Mouse (Mus musculus) T-helper 1 cell (primary cell): ENCODE data around the gene Ddx47.

ENCODE experiments used
- in situ Hi-C: fragments of 300-600 bp; cut with MboI, MseI; formaldehyde crosslinking; loops from one replicate; pipeline ENCODE4 v1.15.1; 2025; ENCODE audit warnings: high pct_unique_total_duplicates

Ddx47 gene

GRCm38 (mm10) chr6:135011048-135011733 is at the start of gene Ddx47:
Ddx47 (plus strand) TSS chr6:135011612.
- in situ Hi-C loops, result no loop called here

- in situ Hi-C loops, result no loop called here
Observed at GRCm38 (mm10) chr6:134961858-134962517, 49.4 kb upstream of the Ddx47 start.

- in situ Hi-C loops, result no loop called here
Observed at GRCm38 (mm10) chr6:134962518-134962893, 48.9 kb upstream of the Ddx47 start.

GRCm38 (mm10) chr6:134963910-134964309 is 47.5 kb upstream of the Ddx47 start:
- in situ Hi-C loops, result no loop called here

GRCm38 (mm10) chr6:134966681-134967080 is 44.7 kb upstream of the Ddx47 start:
- in situ Hi-C loops, result no loop called here

- in situ Hi-C loops, result no loop called here
Observed at GRCm38 (mm10) chr6:134968326-134968725, 43.1 kb upstream of the Ddx47 start.

GRCm38 (mm10) chr6:134969498-134969897 is 41.9 kb upstream of the Ddx47 start:
- in situ Hi-C loops, result no loop called here

- in situ Hi-C loops, result no loop called here
Observed at GRCm38 (mm10) chr6:134972096-134972495, 39.3 kb upstream of the Ddx47 start.

- in situ Hi-C loops, result no loop called here
Observed at GRCm38 (mm10) chr6:134976628-134977027, 34.8 kb upstream of the Ddx47 start.

- in situ Hi-C loops, result no loop called here
Observed at GRCm38 (mm10) chr6:134981231-134982062, 30.0 kb upstream of the Ddx47 start, which contains the start of gene Apold1. Apold1 (plus strand) TSS chr6:134981718.

- in situ Hi-C loops, result no loop called here
Observed at GRCm38 (mm10) chr6:134983529-134984370, 27.7 kb upstream of the Ddx47 start.

GRCm38 (mm10) chr6:134984748-134985147 is 26.7 kb upstream of the Ddx47 start:
- in situ Hi-C loops, result no loop called here

GRCm38 (mm10) chr6:134988377-134988776 is 23.0 kb upstream of the Ddx47 start:
- in situ Hi-C loops, result no loop called here

- in situ Hi-C loops, result no loop called here
Observed at GRCm38 (mm10) chr6:134990674-134991073, 20.7 kb upstream of the Ddx47 start.

- in situ Hi-C loops, result no loop called here
Observed at GRCm38 (mm10) chr6:134994031-134994651, 17.3 kb upstream of the Ddx47 start.

- in situ Hi-C loops, result no loop called here
Observed at GRCm38 (mm10) chr6:134994985-134995384, 16.4 kb upstream of the Ddx47 start.

- in situ Hi-C loops, result no loop called here
Observed at GRCm38 (mm10) chr6:134996918-134997317, 14.5 kb upstream of the Ddx47 start.

GRCm38 (mm10) chr6:134998076-134998475 is 13.3 kb upstream of the Ddx47 start:
- in situ Hi-C loops, result no loop called here

- in situ Hi-C loops, result no loop called here
Observed at GRCm38 (mm10) chr6:134998781-134999180, 12.6 kb upstream of the Ddx47 start.

GRCm38 (mm10) chr6:135000272-135000671 is 11.1 kb upstream of the Ddx47 start:
- in situ Hi-C loops, result no loop called here

GRCm38 (mm10) chr6:135001991-135002390 is 9.4 kb upstream of the Ddx47 start:
- in situ Hi-C loops, result no loop called here
